Mouse (Mus musculus) Patski (cell line): ENCODE data around the gene Smg1. TPM values are rescaled to one million over a fixed set of nuclear protein-coding genes. Genes with fewer than 3 reads are reported as not detected.

Experiments used
- ATAC-seq: fragments of 100-300 bp; one replicate; pipeline ENCODE4 v1.8.0; 2021
- CTCF ChIA-PET: fragments of 350-600 bp; sonication (Branson Sonifier 250); formaldehyde crosslinking; loops from one replicate; lab custom pipeline; 2022; ENCODE audit warnings: inconsistent platforms; lab: Charles Lee
- POLR2A ChIA-PET: fragments of 350-600 bp; sonication (Branson Sonifier 250); formaldehyde crosslinking; loops from one replicate; lab custom pipeline; 2022; ENCODE audit warnings: antibody characterized with exemption, inconsistent platforms; lab: Charles Lee
- DNase-seq: peaks from one replicate; pipeline ENCODE4 v3.0.0-alpha.2; 2011; ENCODE audit warnings: low read depth, low spot score
- H3K27me3 ChIP-seq: fragments of 371-371 bp; one replicate; pipeline ENCODE4 v1.5.1; 2021
- CTCF ChIP-seq: fragments of 100-300 bp; IDR thresholded peaks from one replicate; pipeline ENCODE4 v1.5.1; 2021
- in situ Hi-C: fragments of 300-500 bp; cut with MboI; formaldehyde crosslinking; loops from 3 replicates; pipeline ENCODE4 v1.11.1; 2018; ENCODE audit warnings: low pct_unique_long_range_greater_than_20kb, mixed read lengths
- polyA plus RNA-seq: library from polyadenylated mRNA; unstranded; gene quantifications from one replicate; pipeline ENCODE4 v1.2.3, GENCODE M21; 2021

Gene Smg1
- polyA plus RNA-seq, result 30.6 TPM

DNA sequence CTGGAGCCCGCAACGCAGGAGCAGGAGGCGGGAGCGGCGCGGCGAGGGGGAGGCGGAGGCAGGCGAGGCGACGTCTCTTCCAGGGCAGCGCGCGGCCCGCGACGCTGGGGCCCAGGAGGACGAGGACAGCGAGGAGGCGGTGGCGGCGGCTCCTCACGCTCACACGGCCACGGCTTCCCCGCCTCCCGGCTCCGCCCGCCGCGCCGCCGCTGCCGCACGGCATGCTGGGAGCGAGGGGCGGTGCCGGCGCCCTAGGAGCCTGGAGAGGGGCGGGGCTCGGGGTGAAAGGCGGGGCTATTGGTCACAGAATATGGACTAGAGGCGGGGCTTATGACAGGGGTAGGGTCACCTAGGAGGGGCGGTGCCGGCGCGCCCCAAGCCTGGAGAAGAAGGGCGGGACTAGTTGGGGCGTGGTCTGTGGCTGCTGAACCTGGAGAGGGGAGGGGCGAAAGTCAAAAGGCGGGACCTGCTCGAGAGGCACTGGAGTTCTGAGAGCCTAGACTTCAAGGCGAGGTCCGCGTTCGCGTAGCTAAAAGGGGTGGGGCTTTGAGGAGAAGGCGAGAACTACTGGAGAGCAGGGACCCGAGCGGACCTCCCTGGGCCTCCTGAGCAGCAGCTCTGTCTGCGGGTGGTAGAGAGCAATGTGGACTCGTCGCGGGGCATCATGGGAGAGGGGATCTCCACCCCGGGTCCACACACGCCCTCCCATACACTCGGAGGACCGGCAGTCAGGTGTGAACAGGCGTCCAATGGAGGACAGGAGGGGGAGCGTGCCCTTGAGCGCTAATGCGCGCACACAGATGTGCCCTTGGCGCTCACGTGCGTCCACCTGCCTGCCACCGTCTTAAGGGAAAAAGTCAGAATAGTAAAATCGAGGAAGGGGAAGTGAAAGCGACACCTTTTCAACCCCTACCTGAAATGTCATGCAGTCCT is at the start of gene Smg1:
Gene Smg1, minus strand, starts transcription at position 218 of the 933 bp plus-strand sequence.
- POLR2A ChIA-PET, result interaction anchor here (0.9 kb wide), 2 partner anchors 14 to 33 kb away, joined by 3 to 4 read pairs; no protein-coding TSS in a partner anchor
- TF ChIP-seq CTCF, result no peak
- in situ Hi-C loops, result no loop called here

DNA sequence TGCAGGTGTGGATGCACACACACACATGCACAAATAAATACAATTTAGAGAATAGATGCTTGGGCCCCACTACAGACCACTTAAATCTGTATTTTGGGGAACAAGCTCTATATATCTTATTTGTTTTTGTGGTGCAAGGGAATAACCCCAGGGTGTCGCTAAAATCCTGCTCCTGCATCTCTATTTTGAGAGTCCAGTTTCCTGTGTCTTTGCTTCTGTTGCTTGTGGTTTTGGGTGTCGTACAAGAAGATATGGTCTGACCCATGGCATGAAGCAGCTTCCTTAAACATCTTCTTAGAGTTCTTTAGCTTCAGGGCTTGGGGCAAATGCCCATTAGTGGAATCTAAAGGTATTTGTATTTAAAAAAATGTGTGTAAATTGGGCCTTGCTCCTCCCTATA is 39.7 kb upstream of the Smg1 start:
- DNase-seq (no peak), ATAC-seq (no peak)
- no peaks in the 10 kb centered on the region for H3K27me3 ChIP-seq
- in situ Hi-C loops, result no loop called here
- no peak for TF ChIP-seq CTCF
- ChIA-PET POLR2A (no interaction called here), CTCF (no interaction called here)

More for the DNA sequence above, at the start of gene Smg1:
- CTCF ChIA-PET, result no interaction called here
- DNase-seq (peak; percentile 82), ATAC-seq (peak; percentile 92)
- H3K27me3 ChIP-seq, result no peaks in the 10 kb centered on the region

DNA sequence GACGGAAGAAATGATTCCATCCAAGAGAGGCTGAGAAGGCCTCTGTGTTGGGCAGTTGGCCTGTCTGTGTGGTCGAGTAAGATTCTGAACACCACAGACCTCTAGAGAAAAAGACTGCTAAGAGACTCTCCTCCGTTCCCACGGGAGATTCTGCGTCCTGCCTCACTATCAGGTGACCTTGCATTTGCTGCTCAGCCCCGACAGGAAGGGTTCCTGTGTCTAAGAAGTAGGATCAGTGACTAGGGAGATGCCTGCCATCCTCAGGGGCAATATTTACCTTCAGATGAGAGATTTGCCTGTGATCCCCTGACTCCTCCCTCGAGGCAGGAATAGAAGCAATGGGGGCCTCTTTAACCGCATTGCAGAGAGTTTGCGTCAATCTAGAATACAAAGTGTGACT is 39.1 kb upstream of the Smg1 start:
- no peaks in the 10 kb centered on the region for H3K27me3 ChIP-seq
- in situ Hi-C loops, result no loop called here
- ChIA-PET CTCF (no interaction called here), POLR2A (no interaction called here)
- ATAC-seq, result no peak
- DNase-seq, result no peak
- no peak for TF ChIP-seq CTCF

DNA sequence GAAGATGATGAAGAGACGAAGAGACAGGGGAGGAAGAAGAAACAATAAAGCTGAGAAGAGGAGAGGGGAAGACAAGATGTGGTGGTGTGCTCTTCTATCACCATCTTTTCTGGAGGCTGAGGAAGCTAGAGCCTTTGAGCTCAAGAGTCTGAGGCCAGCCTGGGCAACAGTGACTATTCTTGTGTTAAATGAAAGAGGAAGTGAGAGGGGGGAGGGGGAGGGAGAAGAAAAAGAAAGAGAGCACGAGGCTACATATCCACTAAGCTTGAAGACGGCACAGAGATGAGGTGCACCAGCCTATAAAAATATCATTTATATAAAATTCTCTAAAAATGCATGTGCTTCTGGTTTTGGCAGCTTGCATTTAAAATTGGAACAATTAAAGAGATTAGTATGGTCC is 36.1 kb upstream of the Smg1 start:
- POLR2A ChIA-PET, result interaction anchor here (0.6 to 0.7 kb wide), 2 partner anchors 50 to 54 kb away, joined by 3 read pairs; no protein-coding TSS in a partner anchor
- CTCF ChIA-PET, result no interaction called here
- no peaks in the 10 kb centered on the region for H3K27me3 ChIP-seq
- in situ Hi-C loops, result no loop called here
- TF ChIP-seq CTCF, result no peak
- DNase-seq, result no peak
- no peak for ATAC-seq

DNA sequence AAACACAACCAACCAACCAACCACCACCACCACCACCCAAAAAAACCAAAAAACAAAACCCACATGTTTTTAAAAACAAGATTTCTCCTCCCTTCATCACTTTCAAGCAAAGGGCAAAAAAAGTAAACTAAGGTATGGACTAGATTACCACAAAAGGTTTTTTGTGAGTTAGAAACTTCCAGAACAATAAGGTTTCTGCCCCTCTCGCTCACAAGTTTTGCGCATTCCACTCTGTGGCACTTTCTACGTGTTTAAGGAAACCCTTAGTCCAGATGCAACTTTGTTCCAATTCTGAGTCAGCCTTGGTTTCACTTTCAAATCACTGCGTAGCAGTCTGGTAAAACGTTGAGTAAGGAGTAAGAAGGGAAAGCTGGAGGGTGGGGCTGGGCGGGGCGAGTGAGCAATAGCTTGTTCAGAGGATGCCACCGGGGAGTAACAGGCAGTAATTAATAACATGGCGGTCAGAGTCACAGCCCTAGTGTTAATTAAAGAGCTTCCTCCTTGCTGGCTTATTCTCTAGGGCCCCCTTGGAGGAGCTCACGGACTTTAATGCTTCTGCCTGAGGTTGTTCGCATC is 34.0 kb upstream of the Smg1 start:
- TF ChIP-seq CTCF, result no peak
- POLR2A ChIA-PET, result no interaction called here
- DNase-seq (peak; percentile 31), ATAC-seq (peak; percentile 74)
- no peaks in the 10 kb centered on the region for H3K27me3 ChIP-seq
- CTCF ChIA-PET, result interaction anchor here (1.0 to 1.9 kb wide), 4 partner anchors 13 to 74 kb away, joined by 4 to 7 read pairs (median 5); no protein-coding TSS in a partner anchor
- in situ Hi-C loops, result no loop called here

DNA sequence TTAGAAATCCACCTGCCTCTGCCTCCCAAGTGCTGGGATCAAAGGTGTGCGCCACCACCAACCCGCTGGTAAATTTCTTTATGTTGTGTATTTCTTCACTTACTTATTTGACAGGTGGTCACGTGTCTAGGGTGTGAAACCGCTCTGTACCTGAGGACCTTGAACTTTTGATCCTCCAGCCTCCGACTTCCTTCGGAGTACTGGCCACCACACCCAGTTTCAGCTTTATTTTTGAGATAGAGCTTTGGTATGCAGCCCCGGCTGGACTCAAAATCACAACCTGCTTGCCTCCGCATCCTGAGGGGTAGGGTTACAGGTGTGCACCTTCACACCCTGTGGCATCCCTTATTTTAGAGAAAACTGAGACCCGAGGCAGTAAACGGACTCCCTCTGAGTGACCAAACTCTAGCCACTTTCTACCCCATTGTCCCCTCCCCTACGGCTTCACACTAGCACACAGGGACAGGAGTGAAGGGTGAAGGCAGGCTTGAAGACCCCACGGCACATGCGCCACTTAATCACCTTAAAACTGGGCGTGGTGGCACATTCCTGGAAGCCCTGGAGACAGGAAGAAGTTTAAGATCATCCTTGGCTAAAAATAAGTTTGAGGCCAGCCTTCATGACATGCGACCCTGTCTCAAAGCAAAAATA is 33.3 kb upstream of the Smg1 start:
- in situ Hi-C loops, result no loop called here
- POLR2A ChIA-PET, result interaction anchor here (0.8 kb wide), 1 partner anchor 34 kb away, joined by 3 read pairs; no protein-coding TSS in a partner anchor

DNA sequence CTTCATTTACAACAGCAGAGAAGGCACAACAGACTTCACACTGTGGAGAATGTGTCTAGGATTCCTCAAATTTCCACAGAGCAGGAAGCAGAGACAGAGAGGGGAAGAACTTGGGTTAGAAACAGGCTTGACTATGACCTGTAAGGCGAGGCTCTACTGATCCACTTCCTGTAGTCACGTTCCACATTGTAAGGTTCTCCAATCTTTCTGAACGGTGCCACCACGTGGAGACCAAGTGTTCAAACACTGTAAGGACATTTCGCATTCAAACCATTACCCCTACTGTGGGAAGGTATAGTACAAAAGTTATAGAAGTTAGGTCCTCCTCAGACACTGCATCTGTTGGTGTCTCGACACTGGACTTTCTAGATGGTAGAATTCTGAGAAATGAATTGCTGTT is 31.8 kb upstream of the Smg1 start:
- no peak for TF ChIP-seq CTCF
- ChIA-PET CTCF (no interaction called here), POLR2A (no interaction called here)
- in situ Hi-C loops, result no loop called here
- no peaks in the 10 kb centered on the region for H3K27me3 ChIP-seq
- DNase-seq (no peak), ATAC-seq (no peak)

More for the DNA sequence above, 33.3 kb upstream of the Smg1 start:
- CTCF ChIA-PET, result interaction anchor here (1.1 to 1.9 kb wide), 3 partner anchors 13 to 20 kb away, joined by 4 to 7 read pairs (median 5); no protein-coding TSS in a partner anchor
- no peak for ATAC-seq
- TF ChIP-seq CTCF, result no peak
- H3K27me3 ChIP-seq, result no peaks in the 10 kb centered on the region
- no peak for DNase-seq

DNA sequence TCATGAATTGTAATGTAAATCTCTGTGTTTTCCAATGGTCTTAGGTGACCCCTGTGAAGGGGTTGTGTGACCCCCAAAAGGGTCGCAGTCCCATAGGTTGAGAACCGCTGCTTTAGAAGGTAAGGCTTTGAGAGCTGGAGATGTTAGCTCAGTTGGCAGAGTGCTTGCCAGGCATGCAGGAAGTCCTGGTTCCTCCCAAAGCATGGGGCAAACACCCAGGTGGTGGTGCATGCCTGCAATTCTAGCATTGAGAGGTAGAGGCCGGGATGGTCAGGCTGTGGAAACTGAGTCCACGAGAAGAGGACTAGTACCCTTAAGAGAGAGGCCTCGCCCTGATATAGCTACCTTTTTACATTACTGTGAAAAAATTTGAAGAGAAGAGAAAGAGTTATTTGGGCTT is 31.4 kb upstream of the Smg1 start:
- no peak for TF ChIP-seq CTCF
- DNase-seq (no peak), ATAC-seq (no peak)
- POLR2A ChIA-PET, result no interaction called here
- in situ Hi-C loops, result no loop called here
- CTCF ChIA-PET, result no interaction called here
- no peaks in the 10 kb centered on the region for H3K27me3 ChIP-seq

DNA sequence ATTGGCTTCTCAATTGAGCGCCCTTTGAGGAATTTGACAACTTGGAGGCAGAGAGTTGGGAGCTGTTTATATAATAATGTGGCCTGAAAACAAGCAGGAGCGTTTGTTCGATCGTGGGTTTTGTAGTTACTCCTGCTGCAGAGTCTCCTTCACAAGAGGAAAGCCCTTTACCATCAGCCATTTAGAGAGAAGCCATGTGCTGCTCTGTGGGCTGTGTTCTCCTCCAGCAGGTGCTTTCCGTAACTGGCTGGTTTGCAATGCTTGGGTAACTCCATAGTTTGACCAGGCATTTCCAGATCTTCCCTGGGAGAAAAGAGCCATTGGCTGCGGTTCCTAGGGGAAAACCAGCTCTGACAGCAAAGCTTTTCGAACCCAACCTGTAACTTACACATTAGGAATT is 30.7 kb upstream of the Smg1 start:
- in situ Hi-C loops, result no loop called here
- H3K27me3 ChIP-seq, result no peaks in the 10 kb centered on the region
- no peak for ATAC-seq
- no peak for TF ChIP-seq CTCF
- POLR2A ChIA-PET, result interaction anchor here (0.6 kb wide), 1 partner anchor 10 kb away, joined by 3 read pairs; no protein-coding TSS in a partner anchor
- DNase-seq, result no peak
- CTCF ChIA-PET, result no interaction called here

DNA sequence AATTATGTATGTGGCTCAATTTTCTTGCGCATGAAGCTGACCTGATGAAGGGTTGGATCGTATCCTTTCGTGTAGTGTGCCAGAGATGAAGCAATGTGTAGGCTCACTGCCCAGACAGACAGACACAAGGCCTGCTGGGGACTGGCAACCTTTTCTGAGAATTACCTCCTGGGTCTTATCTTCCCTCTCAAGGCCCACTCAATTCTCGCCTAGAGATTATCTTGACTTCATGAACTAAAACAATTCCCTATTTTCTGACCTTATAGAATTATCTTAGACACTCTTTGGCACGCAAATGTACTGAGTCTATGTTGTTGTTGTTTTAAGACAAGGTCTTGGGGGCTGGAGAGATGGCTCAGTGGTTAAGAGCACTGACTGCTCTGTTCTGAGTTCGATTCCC is 22.6 kb upstream of the Smg1 start:
- DNase-seq, result no peak
- no peak for TF ChIP-seq CTCF
- ATAC-seq, result no peak
- in situ Hi-C loops, result no loop called here
- POLR2A ChIA-PET, result no interaction called here
- no peaks in the 10 kb centered on the region for H3K27me3 ChIP-seq
- CTCF ChIA-PET, result no interaction called here
